Mouse (Mus musculus) ovary, postnatal 10 days (tissue): ENCODE results near the gene B3galnt2.
"Not testable (repeated sequence)": the region's sequence is repeated elsewhere in the genome, so short reads cannot be mapped to it uniquely, and the experiment has no call there.

Source experiments
- DNase-seq: peaks from one replicate; pipeline ENCODE4 v3.0.0; 2022; ENCODE audit warnings: low spot score

Gene B3galnt2

GRCm38 (mm10) chr13:14006056-14006455 lies 51.8 kb downstream of the B3galnt2 start:
- no peak for DNase-seq

- DNase-seq, result no peak
Measured at GRCm38 (mm10) chr13:14011454-14011995, 57.3 kb downstream of the B3galnt2 start.

- DNase-seq, result no peak
Measured at GRCm38 (mm10) chr13:14014001-14014400, 59.7 kb downstream of the B3galnt2 start.

GRCm38 (mm10) chr13:14014540-14014939 lies 60.3 kb downstream of the B3galnt2 start:
- DNase-seq, result no peak

GRCm38 (mm10) chr13:14015609-14016008 lies 61.3 kb downstream of the B3galnt2 start:
- no peak for DNase-seq

- DNase-seq, result no peak
Measured at GRCm38 (mm10) chr13:14018283-14018682, 64.0 kb downstream of the B3galnt2 start.

GRCm38 (mm10) chr13:14018852-14019251 lies 64.6 kb downstream of the B3galnt2 start:
- no peak for DNase-seq

GRCm38 (mm10) chr13:14021417-14021816 lies 67.1 kb downstream of the B3galnt2 start:
- DNase-seq, result not testable (repeated sequence)

GRCm38 (mm10) chr13:14025554-14025953 lies 71.3 kb downstream of the B3galnt2 start:
- no peak for DNase-seq

GRCm38 (mm10) chr13:14026154-14026820 lies 72.0 kb downstream of the B3galnt2 start:
- DNase-seq, result no peak

- no peak for DNase-seq
Measured at GRCm38 (mm10) chr13:14033309-14034072, 79.2 kb downstream of the B3galnt2 start.

GRCm38 (mm10) chr13:14034073-14034348 lies 79.7 kb downstream of the B3galnt2 start:
- no peak for DNase-seq

- DNase-seq, result not testable (repeated sequence)
Measured at GRCm38 (mm10) chr13:14035352-14035751, 81.1 kb downstream of the B3galnt2 start.

GRCm38 (mm10) chr13:14035875-14036630 lies 81.8 kb downstream of the B3galnt2 start:
- no peak for DNase-seq

- no peak for DNase-seq
Measured at GRCm38 (mm10) chr13:14038911-14039291, 84.6 kb downstream of the B3galnt2 start.

- DNase-seq, result peak; percentile 85
Measured at GRCm38 (mm10) chr13:14039292-14039965, 85.2 kb downstream of the B3galnt2 start, which contains the start of gene Tbce. Gene Tbce (minus strand): TSS chr13:14039638.

GRCm38 (mm10) chr13:14040186-14040585 lies 85.9 kb downstream of the B3galnt2 start:
- DNase-seq, result no peak

- no peak for DNase-seq
Measured at GRCm38 (mm10) chr13:14043851-14044250, 89.6 kb downstream of the B3galnt2 start.

- no peak for DNase-seq
Measured at GRCm38 (mm10) chr13:14044521-14044920, 90.3 kb downstream of the B3galnt2 start.
